Mouse (Mus musculus) lung, embryonic 15.5 days (tissue): Measurements from ENCODE around the gene Cdr2. TPM values are rescaled to one million over a fixed set of nuclear protein-coding genes. Genes with fewer than 3 reads are reported as not detected.
"Not testable (repeated sequence)": the region's sequence is repeated elsewhere in the genome, so short reads cannot be mapped to it uniquely, and the experiment has no call there.

Source experiments
- ATAC-seq: fragments of 200-750 bp; cut with Nextera tagmentation; 2 replicates; pipeline ENCODE4 v1.8.0; 2017; ENCODE audit warnings: moderate number of reproducible peaks, borderline replicate concordance; ENCODE audit not compliant: low FRiP score, low TSS enrichment; ENCODE audit errors: extremely low read depth
- H3K27ac ChIP-seq: fragments of 300-500 bp; sonication (generic); 2 replicates; pipeline ENCODE4 v1.5.1; 2015; ENCODE audit warnings: moderate library complexity, mild to moderate bottlenecking, inconsistent platforms
- H3K27me3 ChIP-seq: fragments of 300-500 bp; sonication (generic); 2 replicates; pipeline ENCODE4 v1.6.1; 2015; ENCODE audit warnings: inconsistent platforms
- H3K36me3 ChIP-seq: fragments of 300-500 bp; sonication (generic); 2 replicates; pipeline ENCODE4 v1.6.1; 2015; ENCODE audit warnings: inconsistent platforms
- H3K4me1 ChIP-seq: fragments of 300-500 bp; sonication (generic); 2 replicates; pipeline ENCODE4 v1.6.1; 2015; ENCODE audit warnings: inconsistent platforms
- H3K4me2 ChIP-seq: fragments of 300-500 bp; sonication (generic); 2 replicates; pipeline ENCODE4 v1.6.1; 2015; ENCODE audit warnings: inconsistent platforms, mild to moderate bottlenecking, moderate library complexity
- H3K4me3 ChIP-seq: fragments of 300-500 bp; sonication (generic); 2 replicates; pipeline ENCODE4 v1.5.1; 2015; ENCODE audit warnings: mild to moderate bottlenecking, inconsistent platforms
- H3K9ac ChIP-seq: fragments of 300-500 bp; sonication (generic); 2 replicates; pipeline ENCODE4 v1.6.1; 2015; ENCODE audit warnings: inconsistent platforms
- H3K9me3 ChIP-seq: fragments of 300-500 bp; sonication (generic); 2 replicates; pipeline ENCODE4 v1.6.1; 2016; ENCODE audit warnings: inconsistent platforms
- WGBS: fragments of 180-500 bp; shearing (Covaris S2); methylation state at CpG from one replicate; pipeline ENCODE4 v1.1.7; 2015; 5-methylcytosine and 5-hydroxymethylcytosine counted together
- polyA plus RNA-seq: library from polyadenylated mRNA; unstranded; fragments of >200 nt; fragmentation: Nextera tagmentation; extraction: Ambion mirVana; gene quantifications from 2 replicates; pipeline ENCODE4 v1.2.1, GENCODE M21; 2015

Cdr2 gene
- polyA plus RNA-seq, result 10.6 and 10.9 TPM in 2 replicates

DNA sequence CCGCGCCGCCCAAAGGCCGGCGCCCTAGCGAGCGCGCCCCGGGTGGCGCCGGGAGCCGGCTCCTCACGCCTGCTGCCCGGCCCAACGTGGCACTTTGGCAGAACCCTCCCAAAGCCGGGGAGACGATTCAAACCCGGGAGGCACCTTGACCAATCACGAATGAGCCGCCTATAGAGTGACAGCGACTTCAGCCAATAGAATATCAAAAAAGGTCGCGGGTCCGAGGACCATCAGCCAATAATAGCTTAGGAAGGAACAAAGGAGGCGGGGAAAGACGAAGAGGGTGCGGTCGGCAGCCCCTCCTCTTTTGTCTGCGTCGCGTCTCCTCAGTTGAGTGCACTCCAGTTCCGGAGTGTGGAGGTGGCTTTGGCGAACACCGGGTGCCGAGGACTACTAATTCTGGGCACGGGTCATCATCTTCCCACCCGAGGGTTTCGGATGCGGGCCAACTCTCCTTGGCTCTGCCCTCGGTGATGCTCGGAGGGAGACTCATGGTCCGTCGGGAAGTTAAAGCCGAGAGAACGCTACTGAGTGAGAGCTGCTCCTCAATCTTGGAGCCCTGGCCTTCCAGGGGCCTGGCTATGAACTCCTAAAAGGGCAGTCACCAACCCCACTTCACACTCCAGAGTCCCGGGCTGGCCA lies at the start of gene Cdr2, which contains the start of gene Mfsd13b:
Gene Cdr2, minus strand, starts transcription at position 113 of the 642 bp plus-strand sequence.
Gene Mfsd13b, plus strand, starts transcription at position 310 of the 642 bp plus-strand sequence.
- peak; percentile 97 for ATAC-seq
- H3K27ac ChIP-seq, result peak within 1 kb of the TSS; percentile 52

DNA sequence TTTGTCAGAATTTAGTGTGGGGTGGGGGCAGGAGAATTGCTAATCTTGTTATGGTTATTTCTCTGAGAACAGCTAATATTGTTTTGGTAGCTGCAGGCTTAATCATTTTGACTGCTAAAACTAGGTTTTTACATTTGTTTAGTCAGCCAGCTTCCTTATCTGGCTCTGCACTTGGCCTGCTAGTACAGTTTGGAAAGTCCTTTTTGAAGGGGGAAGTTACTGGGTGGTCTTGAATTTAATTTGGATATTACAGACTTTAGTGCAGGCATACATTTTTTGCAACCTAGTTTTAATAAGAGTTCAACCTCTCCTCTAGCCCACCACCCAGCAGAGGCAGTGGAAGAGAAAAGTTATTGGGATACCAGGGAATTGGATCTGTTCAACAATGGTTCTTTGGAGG lies 47.8 kb upstream of the Cdr2 start:
- peaks cover 38% of the 10 kb centered on the region for H3K27me3 ChIP-seq
- H3K4me2 ChIP-seq, H3K4me3 ChIP-seq, H3K9me3 ChIP-seq, ATAC-seq, H3K4me1 ChIP-seq, H3K36me3 ChIP-seq, H3K27ac ChIP-seq, H3K9ac ChIP-seq: not testable (repeated sequence)

More for the DNA sequence above, at the start of gene Cdr2, which contains the start of gene Mfsd13b:
- Histone ChIP-seq H3K9me3 (no peaks in the 10 kb centered on the region), H3K4me1 (peaks cover 11% of the 10 kb centered on the region; the same call in 1 of the 2 replicates), H3K9ac (peak within 1 kb of the TSS; percentile 68), H3K27me3 (peaks cover 6% of the 10 kb centered on the region; the same call in 1 of the 2 replicates), H3K4me2 (peak within 1 kb of the TSS; percentile 93), H3K4me3 (peak within 1 kb of the TSS; percentile 81), H3K36me3 (no peaks in the 10 kb centered on the region)
- WGBS, result under 1% methylated on average over 46 of the region's 46 CpGs

DNA sequence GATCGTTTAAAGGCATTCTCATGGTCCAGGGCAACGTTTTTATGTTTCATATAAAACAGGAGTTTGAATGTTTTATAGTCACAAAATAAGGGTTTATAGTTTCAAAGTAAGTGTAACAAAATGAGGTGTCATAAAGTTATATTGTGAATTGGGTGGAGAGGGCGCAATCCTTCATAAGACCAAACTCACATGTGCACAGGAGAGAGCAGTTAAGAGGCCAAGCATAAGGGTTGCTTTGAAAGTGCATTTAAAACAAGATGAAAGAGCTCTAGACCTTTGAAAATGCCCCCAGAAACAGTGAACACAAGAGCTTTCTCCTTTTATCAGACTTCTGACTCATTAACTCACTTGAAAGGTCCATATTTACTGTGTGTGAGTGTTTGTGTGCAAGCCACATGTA lies 44.2 kb upstream of the Cdr2 start:
- H3K27ac ChIP-seq, result no peak overlapping the region
- H3K4me3 ChIP-seq, result no peak overlapping the region
- no peak overlapping the region for H3K4me2 ChIP-seq
- WGBS, result 54% methylated on average over 3 of the region's 3 CpGs
- no peak for ATAC-seq
- peaks cover 33% of the 10 kb centered on the region for H3K27me3 ChIP-seq
- no peaks in the 10 kb centered on the region for H3K4me1 ChIP-seq
- no peaks in the 10 kb centered on the region for H3K9me3 ChIP-seq
- H3K9ac ChIP-seq, result no peak overlapping the region
- no peaks in the 10 kb centered on the region for H3K36me3 ChIP-seq

DNA sequence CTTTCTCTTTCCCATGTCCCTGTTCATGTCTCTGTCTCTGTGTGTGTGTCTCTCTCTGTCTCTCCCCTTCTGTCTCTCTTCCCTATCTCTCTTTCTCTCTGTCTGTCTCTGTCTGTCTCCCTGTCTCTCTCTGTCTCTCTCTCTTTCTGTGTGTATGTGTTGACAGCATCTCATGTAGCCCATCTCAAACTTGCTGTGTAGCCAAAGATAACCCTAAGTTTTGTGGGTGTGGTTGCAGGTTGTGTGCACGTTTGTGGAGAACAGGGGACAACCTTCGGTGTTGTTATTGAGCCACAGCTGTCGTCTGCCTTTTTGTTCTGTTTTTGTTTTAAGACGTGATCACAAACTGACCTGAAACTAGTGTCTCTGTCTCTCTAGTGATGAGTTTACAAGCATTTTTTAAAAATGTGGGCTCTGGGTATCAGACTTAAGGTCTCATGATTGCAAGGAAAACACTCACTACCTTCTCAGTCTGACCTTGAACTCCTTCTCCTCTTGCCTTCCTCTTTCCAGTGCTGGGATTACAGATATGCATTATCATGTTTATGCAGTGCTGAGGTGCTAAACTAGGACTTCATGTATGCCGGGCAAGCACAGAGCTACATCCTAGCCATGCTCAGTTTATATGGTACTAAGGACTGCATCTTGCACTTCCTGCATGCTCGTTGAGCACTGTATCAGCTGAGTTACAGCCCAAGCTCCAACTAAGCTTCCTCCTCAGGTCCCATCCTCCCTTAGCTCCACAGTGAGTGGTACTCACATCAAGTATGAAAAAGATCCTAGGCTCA lies 43.3 kb upstream of the Cdr2 start:
- ATAC-seq, result no peak
- 64% methylated on average over 6 of the region's 6 CpGs for WGBS
- H3K27ac ChIP-seq, result no peak overlapping the region

DNA sequence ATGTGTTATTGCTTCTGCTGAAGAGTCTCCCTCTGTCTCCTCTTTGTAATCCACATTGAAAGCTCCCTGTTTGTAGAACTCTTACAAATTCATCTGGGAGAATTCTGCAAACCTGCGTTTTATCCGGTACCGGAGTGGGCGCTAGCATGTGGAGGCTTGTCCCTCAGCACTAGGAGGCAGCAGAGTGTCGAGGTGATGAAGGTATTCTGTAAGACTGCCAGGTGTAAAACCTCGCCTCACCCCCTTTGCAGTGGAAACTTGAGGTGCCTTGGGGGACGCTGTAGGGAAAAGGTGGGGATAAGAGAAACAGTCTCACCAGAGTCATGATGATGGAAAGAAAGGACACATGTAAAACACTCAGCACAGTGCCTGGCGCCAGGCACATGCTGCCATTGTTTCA lies 38.2 kb upstream of the Cdr2 start:
- Histone ChIP-seq H3K4me3 (no peak overlapping the region), H3K9ac (no peak overlapping the region), H3K4me2 (no peak overlapping the region), H3K9me3 (no peaks in the 10 kb centered on the region), H3K27me3 (peaks cover 27% of the 10 kb centered on the region; the same call in 1 of the 2 replicates), H3K27ac (no peak overlapping the region), H3K36me3 (no peaks in the 10 kb centered on the region), H3K4me1 (no peaks in the 10 kb centered on the region)
- 20% methylated on average over 8 of the region's 8 CpGs for WGBS
- no peak for ATAC-seq

More for the DNA sequence above, 43.3 kb upstream of the Cdr2 start:
- Histone ChIP-seq H3K4me2 (no peak overlapping the region), H3K27me3 (peaks cover 31% of the 10 kb centered on the region), H3K4me1 (no peaks in the 10 kb centered on the region), H3K9me3 (no peaks in the 10 kb centered on the region), H3K4me3 (no peak overlapping the region), H3K36me3 (no peaks in the 10 kb centered on the region), H3K9ac (no peak overlapping the region)

DNA sequence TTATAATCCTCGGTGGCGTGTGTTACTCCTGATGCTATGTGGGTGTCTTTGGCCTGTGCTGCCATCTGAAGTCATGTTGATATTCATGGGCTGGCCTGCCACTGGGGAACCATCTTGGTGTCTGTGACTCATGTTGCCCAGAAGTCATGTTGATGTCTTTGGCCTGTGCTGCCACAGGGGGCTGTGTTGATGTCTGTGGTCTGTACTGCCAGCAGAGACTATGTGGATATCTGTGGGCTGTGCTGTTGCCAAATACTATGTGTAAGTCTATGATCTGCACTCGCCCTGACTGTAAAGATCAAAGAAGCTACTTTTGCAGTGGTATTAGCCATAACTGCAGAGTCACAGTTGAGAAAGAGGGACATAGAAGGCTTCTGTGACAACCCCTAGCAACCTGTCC lies 36.7 kb upstream of the Cdr2 start:
- Histone ChIP-seq H3K4me2 (no peak overlapping the region), H3K4me3 (no peak overlapping the region), H3K4me1 (no peaks in the 10 kb centered on the region), H3K9me3 (no peaks in the 10 kb centered on the region), H3K36me3 (no peaks in the 10 kb centered on the region), H3K9ac (no peak overlapping the region), H3K27ac (no peak overlapping the region), H3K27me3 (peaks cover 27% of the 10 kb centered on the region; the same call in 1 of the 2 replicates)
- no peak for ATAC-seq
- 70% methylated on average over 3 of the region's 3 CpGs for WGBS

DNA sequence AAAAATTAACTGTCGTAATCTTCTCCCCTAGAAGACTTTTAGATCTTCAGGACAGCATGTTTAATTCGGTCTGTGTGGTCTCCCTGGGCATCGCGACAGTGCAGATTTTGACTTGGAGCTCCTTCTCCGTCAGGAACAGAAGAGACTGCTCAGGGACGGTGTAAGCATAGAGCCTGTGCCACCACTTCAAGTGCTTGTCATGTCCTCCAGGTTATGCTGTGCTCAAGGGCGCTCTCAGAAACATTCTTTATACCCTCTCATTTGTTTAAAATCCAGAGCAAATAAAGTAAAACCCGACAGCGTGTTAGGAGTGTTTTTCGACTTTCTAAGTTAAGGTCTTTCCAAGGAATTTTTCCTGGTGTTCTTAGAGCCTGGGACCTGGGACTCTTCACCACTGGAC lies 32.4 kb upstream of the Cdr2 start:
- no peaks in the 10 kb centered on the region for H3K36me3 ChIP-seq
- H3K27ac ChIP-seq, result no peak overlapping the region
- H3K4me3 ChIP-seq, result no peak overlapping the region
- H3K27me3 ChIP-seq, result peaks cover 30% of the 10 kb centered on the region; the same call in 1 of the 2 replicates
- no peaks in the 10 kb centered on the region for H3K9me3 ChIP-seq
- WGBS, result 57% methylated on average over 10 of the region's 10 CpGs
- ATAC-seq, result no peak
- no peaks in the 10 kb centered on the region for H3K4me1 ChIP-seq
- no peak overlapping the region for H3K4me2 ChIP-seq
- H3K9ac ChIP-seq, result no peak overlapping the region

DNA sequence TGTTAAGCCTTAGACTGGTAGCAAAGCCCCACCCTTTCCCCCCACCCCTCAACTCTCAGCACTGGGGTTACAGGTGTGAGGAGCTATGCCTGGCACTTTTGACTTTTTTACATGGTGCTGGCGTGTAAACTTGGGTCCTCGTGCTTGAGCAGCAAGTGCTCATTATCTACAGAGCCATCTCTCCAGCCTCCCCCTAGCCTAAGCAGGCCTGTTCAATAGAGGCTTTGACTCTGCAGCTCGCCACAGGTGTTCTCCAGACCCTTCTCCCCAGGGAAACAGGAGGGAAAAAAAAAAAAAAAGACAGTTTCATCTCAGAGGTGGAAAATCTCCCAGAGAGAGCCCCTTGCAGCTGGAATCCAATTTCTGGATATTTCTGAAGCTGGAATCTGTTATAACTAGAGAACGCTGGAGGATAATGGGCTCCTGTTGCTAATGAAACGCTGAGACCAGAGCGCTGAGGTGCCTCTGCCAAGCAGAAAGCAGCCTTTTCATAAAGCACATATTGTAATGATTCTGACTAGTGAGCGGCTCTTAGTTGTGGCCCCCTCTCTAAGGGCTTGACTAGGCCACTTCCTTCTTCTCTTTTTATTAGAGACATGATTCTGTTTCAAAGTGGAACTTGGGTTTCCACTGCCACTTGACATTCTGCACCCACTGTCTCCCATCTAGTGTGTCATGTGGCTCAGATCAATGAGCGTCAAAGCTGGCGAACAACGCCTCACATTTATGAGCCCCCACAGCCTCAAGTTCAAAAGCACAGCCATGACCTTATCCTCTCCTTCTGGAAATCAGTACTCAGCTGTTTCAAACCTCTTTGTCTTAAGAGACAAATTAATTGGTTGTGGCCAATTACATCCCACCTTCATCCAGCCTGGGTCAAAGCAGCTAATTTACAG lies 29.9 kb upstream of the Cdr2 start:
- Histone ChIP-seq H3K36me3 (no peaks in the 10 kb centered on the region), H3K9ac (no peak overlapping the region), H3K4me3 (no peak overlapping the region), H3K27ac (no peak overlapping the region), H3K9me3 (no peaks in the 10 kb centered on the region), H3K4me2 (no peak overlapping the region), H3K27me3 (peaks cover 14% of the 10 kb centered on the region; the same call in 1 of the 2 replicates), H3K4me1 (no peaks in the 10 kb centered on the region)
- ATAC-seq, result no peak
- 59% methylated on average over 10 of the region's 10 CpGs for WGBS

DNA sequence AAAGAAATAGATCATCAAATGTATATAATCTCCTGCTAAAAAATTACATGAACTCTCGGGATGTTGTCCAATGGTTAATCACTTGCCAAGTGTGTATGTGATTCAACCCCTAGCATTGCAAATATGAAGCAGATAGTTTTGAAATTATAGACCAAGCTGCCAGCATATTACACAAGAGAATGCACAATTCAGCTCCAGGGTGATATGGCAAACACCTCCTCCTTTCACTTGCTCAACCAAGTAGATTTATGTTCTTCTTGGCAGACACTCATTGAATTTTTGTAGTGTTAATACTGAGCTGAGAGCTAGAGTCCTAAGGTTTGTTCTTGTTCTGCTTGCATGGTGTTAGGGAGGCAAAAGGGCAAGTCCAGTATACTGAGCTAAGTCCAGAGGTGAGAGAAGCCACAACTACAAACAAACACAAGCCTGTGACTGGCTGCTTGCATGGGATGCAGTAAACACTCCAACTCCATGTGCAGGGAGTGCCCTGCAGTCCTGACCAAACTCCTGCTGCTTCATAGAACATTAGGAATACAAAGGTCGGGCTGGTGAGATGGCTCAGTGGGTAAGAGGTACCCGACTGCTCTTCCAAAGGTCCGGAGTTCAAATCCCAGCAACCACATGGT lies 21.8 kb upstream of the Cdr2 start:
- Histone ChIP-seq H3K4me2 (no peak overlapping the region), H3K36me3 (no peaks in the 10 kb centered on the region), H3K4me3 (no peak overlapping the region), H3K27me3 (peaks cover 6% of the 10 kb centered on the region; the same call in 1 of the 2 replicates), H3K9me3 (no peaks in the 10 kb centered on the region), H3K27ac (no peak overlapping the region), H3K9ac (no peak overlapping the region), H3K4me1 (no peaks in the 10 kb centered on the region)
- 57% methylated on average over 4 of the region's 4 CpGs for WGBS
- ATAC-seq, result no peak

DNA sequence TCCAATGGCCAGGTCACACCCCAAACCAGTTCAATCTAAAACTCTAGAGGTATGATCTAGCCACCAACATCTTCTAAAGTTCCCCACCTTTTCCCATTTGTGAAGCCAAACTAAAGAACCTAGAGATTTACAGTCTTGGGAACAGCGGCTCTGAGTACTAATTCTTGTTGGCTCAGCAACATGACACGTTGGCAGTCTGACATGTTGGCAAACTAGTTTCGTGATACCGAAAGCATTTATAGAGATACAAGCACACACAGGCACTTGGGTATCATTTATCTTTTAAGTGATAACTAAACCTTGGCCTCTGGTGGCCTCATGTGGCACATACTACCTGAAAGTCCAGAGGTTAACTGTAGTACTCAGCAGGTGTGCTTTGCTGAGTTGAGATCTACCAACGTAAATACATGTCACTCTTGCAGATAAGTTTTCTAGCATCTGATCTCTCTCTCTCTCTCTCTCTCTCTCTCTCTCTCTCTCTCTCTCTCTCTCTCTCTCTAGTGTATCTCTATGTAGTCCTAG lies 20.4 kb upstream of the Cdr2 start:
- no peaks in the 10 kb centered on the region for H3K9me3 ChIP-seq
- no peaks in the 10 kb centered on the region for H3K4me1 ChIP-seq
- peaks cover 6% of the 10 kb centered on the region; the same call in 1 of the 2 replicates for H3K27me3 ChIP-seq
- ATAC-seq, result no peak
- no peak overlapping the region for H3K4me3 ChIP-seq
- WGBS, result 74% methylated on average over 5 of the region's 5 CpGs
- no peak overlapping the region for H3K4me2 ChIP-seq
- H3K27ac ChIP-seq, result no peak overlapping the region
- no peaks in the 10 kb centered on the region for H3K36me3 ChIP-seq
- H3K9ac ChIP-seq, result no peak overlapping the region

DNA sequence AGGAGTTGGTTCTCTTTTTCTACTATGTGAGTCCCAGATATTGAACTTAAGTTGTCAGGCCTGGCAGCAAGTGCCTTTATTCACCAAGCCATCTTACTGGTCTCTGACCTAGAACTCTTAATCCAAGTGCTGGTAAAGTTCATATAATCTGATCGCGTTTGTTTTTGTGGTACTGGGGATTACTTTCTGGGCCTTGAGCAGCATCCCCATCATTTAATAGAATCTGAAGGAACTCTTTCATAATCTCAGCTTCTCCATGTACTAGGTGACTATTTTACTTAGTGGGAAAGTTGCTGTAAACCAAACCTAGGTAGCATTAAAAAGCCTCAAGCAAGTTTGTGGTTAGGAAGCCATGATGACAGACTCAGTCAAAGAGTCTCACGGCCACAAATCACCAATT lies 19.8 kb upstream of the Cdr2 start:
- Histone ChIP-seq H3K4me1 (no peaks in the 10 kb centered on the region), H3K9ac (no peak overlapping the region), H3K9me3 (no peaks in the 10 kb centered on the region), H3K27ac (no peak overlapping the region), H3K36me3 (no peaks in the 10 kb centered on the region), H3K27me3 (peaks cover 6% of the 10 kb centered on the region; the same call in 1 of the 2 replicates), H3K4me2 (no peak overlapping the region), H3K4me3 (no peak overlapping the region)
- no peak for ATAC-seq
- WGBS, result 77% methylated on average over 3 of the region's 3 CpGs
